Mouse (Mus musculus) embryonic facial prominence, embryonic 14.5 days (tissue): ENCODE measurements at regions not wholly inside any gene's neighbourhood (a gene's known extent, or its start where the extent isn't known, plus 50 kb on each side); places are given as distances from the start of the nearest gene placed in this dataset.
A peak's percentile ranks its signal among the peaks of the same experiment; 100 is the strongest.
"Not testable (repeated sequence)": the region's sequence is repeated elsewhere in the genome, so short reads cannot be mapped to it uniquely, and the experiment has no call there.

Experiments
- ATAC-seq: fragments of 200-750 bp; cut with Nextera tagmentation; 2 replicates; pipeline ENCODE4 v1.8.0; 2017; ENCODE audit warnings: low read depth, moderate number of reproducible peaks, moderate TSS enrichment
- DNase-seq: peaks from one replicate; pipeline ENCODE4 v3.0.0-alpha.2; 2015; ENCODE audit warnings: low spot score
- H3K27ac ChIP-seq: fragments of 300-500 bp; sonication (generic); replicated peaks from 2 replicates; pipeline ENCODE4 v1.5.1; 2014; ENCODE audit warnings: low read depth, mild to moderate bottlenecking, low read length, moderate library complexity
- H3K27me3 ChIP-seq: fragments of 300-500 bp; sonication (generic); replicated peaks from 2 replicates; pipeline ENCODE4 v1.6.1; 2014; ENCODE audit warnings: low read length; ENCODE audit not compliant: control insufficient read depth, insufficient read depth
- H3K36me3 ChIP-seq: fragments of 300-500 bp; sonication (generic); 2 replicates; pipeline ENCODE4 v1.6.1; 2014; ENCODE audit warnings: low read length, mixed read lengths; ENCODE audit not compliant: control insufficient read depth, insufficient read depth
- H3K4me1 ChIP-seq: fragments of 300-500 bp; sonication (generic); 2 replicates; pipeline ENCODE4 v1.6.1; 2014; ENCODE audit warnings: antibody characterized with exemption, low read length; ENCODE audit not compliant: control insufficient read depth, insufficient read depth
- H3K4me2 ChIP-seq: fragments of 300-500 bp; sonication (generic); 2 replicates; pipeline ENCODE4 v1.6.1; 2014; ENCODE audit warnings: low read depth, mild to moderate bottlenecking, low read length, moderate library complexity, mixed read lengths
- H3K4me3 ChIP-seq: fragments of 300-500 bp; sonication (generic); 2 replicates; pipeline ENCODE4 v1.5.1; 2014; ENCODE audit warnings: low read depth, mild to moderate bottlenecking, low read length
- H3K9ac ChIP-seq: fragments of 300-500 bp; sonication (generic); 2 replicates; pipeline ENCODE4 v1.6.1; 2014; ENCODE audit warnings: low read depth, mild to moderate bottlenecking, low read length, moderate library complexity, mixed read lengths
- H3K9me3 ChIP-seq: fragments of 300-500 bp; sonication (generic); 2 replicates; pipeline ENCODE4 v1.6.1; 2016; ENCODE audit warnings: low read length; ENCODE audit not compliant: control insufficient read depth
- WGBS: fragments of 180-500 bp; shearing (Covaris S2); extraction: QIAGEN DNeasy Blood & Tissue Kit; methylation state at CpG from one replicate; pipeline ENCODE4 v1.1.7; 2014; 5-methylcytosine and 5-hydroxymethylcytosine counted together

DNA sequence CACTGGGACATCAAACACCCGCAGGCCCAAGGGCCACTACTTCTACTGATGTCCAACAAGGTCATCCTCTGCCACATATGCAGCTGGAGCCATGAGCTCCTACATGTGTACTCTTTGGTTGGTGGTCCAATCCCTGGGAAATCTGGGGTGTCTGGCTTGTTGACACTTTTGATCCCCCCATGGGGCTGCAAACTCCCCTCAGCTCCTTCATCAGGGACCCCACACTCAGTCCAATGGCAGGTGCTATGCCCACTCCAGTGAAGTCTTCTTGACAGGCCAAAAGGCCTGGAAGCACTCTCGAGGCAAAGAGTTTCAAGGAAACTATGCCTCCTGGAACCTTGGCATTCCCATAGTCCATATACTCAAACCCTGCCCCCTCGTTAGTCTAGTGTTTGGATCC, 570.8 kb upstream of the Smc2 start:
- 91% methylated on average over 3 of the region's 3 CpGs for WGBS
- H3K27ac ChIP-seq = no peak overlapping the region
- ATAC-seq (no peak), DNase-seq (no peak)
- H3K4me2 ChIP-seq = no peak overlapping the region
- H3K4me3 ChIP-seq = no peak overlapping the region
- H3K9me3 ChIP-seq = no peaks in the 10 kb centered on the region
- H3K27me3 ChIP-seq = no peaks in the 10 kb centered on the region
- no peak overlapping the region for H3K9ac ChIP-seq
- no peaks in the 10 kb centered on the region for H3K4me1 ChIP-seq
- no peaks in the 10 kb centered on the region for H3K36me3 ChIP-seq

DNA sequence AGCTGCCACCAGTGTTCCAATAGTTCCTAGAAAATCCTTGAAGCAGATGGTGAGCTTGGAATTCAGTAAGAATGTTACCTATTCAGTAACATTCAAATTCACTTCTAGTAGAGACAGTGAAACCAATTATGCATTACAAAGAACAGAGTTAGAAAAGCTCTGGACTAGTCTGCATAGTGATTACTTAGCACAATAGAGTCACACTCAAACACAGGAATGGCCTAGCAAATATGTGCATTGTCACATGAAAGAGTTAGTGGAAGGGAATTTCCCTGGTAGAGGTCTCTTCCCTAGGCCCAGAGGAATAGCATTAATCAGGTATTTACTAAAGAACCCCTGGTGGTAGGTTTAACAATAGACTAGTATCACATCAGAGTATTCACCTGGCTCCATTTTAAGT, 570.3 kb upstream of the Smc2 start:
- H3K27ac ChIP-seq, H3K4me1 ChIP-seq, H3K27me3 ChIP-seq, ATAC-seq, H3K4me2 ChIP-seq, H3K4me3 ChIP-seq, H3K36me3 ChIP-seq, DNase-seq, H3K9ac ChIP-seq, H3K9me3 ChIP-seq: not testable (repeated sequence)

DNA sequence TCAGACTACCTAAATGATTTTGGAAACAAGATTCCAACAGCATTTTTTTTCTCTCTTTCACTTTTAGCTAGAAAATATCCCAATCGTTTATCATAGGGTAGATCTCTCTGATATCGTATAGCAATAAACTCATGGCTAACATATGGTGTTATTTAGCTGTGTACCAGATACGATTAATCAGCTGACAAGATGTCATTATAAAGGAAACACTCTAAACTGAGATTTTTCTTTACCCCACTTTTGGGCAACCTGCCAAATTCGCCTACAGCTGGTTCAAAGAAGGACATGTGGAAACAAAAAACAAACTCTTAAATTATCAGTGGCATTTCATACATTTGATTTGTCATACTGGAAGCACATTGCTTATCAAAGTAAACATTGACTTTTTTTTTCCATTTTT, 553.6 kb upstream of the Smc2 start:
- no peaks in the 10 kb centered on the region for H3K27me3 ChIP-seq
- ATAC-seq (no peak), DNase-seq (peak; percentile 47)
- H3K27ac ChIP-seq = no peak overlapping the region
- no peak overlapping the region for H3K4me2 ChIP-seq
- H3K4me1 ChIP-seq = no peaks in the 10 kb centered on the region
- H3K36me3 ChIP-seq = no peaks in the 10 kb centered on the region
- H3K9ac ChIP-seq = no peak overlapping the region
- H3K9me3 ChIP-seq = peaks cover 4% of the 10 kb centered on the region; the same call in 1 of the 2 replicates
- no peak overlapping the region for H3K4me3 ChIP-seq
- WGBS = 41% methylated on average over 4 of the region's 4 CpGs

DNA sequence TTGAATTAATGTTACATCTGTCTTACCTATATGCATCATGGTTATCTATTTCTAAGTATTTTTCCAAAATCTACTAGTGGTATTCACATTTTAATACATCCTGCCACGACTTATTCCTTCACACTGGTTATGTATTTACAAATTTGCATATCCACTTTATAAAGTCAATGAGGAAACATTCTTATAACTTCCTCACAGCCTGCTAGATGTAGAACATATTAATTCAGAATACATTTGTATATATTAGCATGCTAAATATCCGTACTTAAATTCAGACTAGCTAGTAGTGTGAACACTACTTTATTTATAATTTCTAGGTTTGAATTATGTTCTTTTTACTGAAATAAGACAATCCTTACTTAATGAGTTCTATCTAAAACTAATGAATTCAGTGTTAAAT, 549.8 kb upstream of the Smc2 start:
- ATAC-seq (no peak), DNase-seq (no peak)
- Histone ChIP-seq H3K4me2 (no peak overlapping the region), H3K4me1 (no peaks in the 10 kb centered on the region), H3K9ac (no peak overlapping the region), H3K27ac (no peak overlapping the region), H3K36me3 (no peaks in the 10 kb centered on the region), H3K4me3 (no peak overlapping the region), H3K27me3 (no peaks in the 10 kb centered on the region), H3K9me3 (no peaks in the 10 kb centered on the region)
- 80% methylated on average over 2 of the region's 2 CpGs for WGBS

DNA sequence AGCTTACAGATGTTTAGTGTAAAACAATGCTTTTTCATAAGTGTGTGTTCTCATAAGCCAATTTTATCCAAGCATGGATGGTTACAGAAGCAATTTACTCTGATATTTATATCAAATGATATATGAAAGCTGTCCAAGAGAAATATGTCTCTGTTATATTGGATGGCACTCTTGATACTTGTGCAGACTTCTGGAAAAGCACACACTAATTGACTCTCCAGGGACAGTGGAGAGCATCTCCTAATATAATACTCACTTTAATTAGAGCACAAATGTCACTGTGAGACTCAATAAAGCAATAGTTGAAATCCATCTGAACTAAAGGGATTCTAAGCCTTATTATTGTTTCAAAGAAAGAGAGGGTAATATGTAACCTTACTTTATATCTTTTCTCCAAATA, 510.8 kb upstream of the Smc2 start:
- Histone ChIP-seq H3K9me3 (no peaks in the 10 kb centered on the region), H3K4me2 (no peak overlapping the region), H3K4me1 (no peaks in the 10 kb centered on the region), H3K4me3 (no peak overlapping the region), H3K9ac (no peak overlapping the region), H3K27ac (no peak overlapping the region), H3K36me3 (no peaks in the 10 kb centered on the region), H3K27me3 (no peaks in the 10 kb centered on the region)
- DNase-seq = peak; percentile 31
- ATAC-seq = no peak

DNA sequence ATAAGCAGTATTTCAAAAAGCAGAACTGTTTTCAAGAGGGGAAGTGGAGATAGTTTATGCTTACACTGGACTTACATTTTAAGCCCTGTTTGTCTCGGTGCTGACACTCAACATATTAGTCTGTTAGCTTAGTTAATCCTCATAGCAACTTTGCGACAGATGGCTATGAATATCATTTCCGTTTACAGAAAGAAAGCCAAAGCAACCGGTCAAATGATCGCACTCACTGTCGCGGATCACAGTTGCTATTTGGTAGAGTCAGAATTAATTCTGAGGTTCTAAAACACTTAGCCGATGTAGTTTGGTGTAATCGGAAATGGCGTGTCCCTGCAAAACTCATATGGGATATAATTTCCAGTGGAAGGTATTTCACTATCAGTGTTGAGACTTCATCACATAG, 469.3 kb upstream of the Smc2 start:
- Histone ChIP-seq H3K4me2 (no peak overlapping the region), H3K9ac (no peak overlapping the region), H3K9me3 (no peaks in the 10 kb centered on the region), H3K4me1 (no peaks in the 10 kb centered on the region), H3K27ac (no peak overlapping the region), H3K27me3 (no peaks in the 10 kb centered on the region), H3K36me3 (no peaks in the 10 kb centered on the region), H3K4me3 (no peak overlapping the region)
- WGBS = 84% methylated on average over 10 of the region's 10 CpGs
- ATAC-seq (no peak), DNase-seq (peak; percentile 13)

DNA sequence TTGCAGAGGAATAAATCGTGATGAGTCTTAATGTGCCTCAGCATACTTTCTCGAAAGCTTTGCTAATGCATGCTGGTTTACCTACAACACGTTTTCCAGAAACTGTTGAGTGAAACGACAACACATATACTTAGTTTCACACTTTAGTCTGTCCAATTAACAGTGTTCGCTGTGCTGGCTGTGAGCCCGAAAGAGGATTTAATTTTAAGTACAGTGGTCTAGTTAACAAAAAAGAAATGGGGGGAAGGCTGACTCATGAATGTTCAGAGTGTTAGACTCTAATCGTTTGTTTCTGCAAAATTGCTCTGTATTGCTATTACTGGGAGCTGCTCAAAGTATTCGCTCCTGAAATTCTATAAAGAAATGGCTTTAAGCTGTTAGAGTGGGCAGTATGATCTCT, 460.1 kb upstream of the Smc2 start:
- ATAC-seq (no peak), DNase-seq (peak; percentile 2)
- Histone ChIP-seq H3K27ac (no peak overlapping the region), H3K9ac (no peak overlapping the region), H3K4me3 (no peak overlapping the region), H3K36me3 (no peaks in the 10 kb centered on the region), H3K4me1 (no peaks in the 10 kb centered on the region), H3K27me3 (no peaks in the 10 kb centered on the region), H3K9me3 (0 out of 2 replicates have a peak, but pooled peaks cover 5% of the 10 kb centered on the region), H3K4me2 (no peak overlapping the region)
- WGBS = 83% methylated on average over 8 of the region's 8 CpGs

DNA sequence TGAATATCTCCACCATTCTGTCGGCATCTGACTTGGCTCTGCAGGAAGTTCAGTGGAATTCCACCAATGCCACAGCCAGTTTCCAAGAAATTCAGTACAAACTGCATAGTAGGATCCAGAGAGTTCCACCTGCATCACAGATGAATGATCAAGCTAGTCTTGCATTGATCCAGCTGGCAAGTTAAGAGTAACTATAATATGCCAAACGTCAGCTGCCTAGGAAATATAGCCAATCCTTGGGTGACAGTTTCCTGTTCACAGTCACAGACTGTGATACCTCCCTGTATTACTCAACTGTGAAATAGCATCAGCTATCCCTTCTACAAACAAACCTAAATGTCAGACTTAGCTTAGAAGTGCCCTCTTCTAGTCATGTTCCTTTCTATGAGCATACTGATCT, 446.6 kb upstream of the Smc2 start:
- WGBS = 78% methylated on average over 2 of the region's 2 CpGs
- Histone ChIP-seq H3K36me3 (no peaks in the 10 kb centered on the region), H3K9ac (no peak overlapping the region), H3K9me3 (no peaks in the 10 kb centered on the region), H3K27me3 (no peaks in the 10 kb centered on the region), H3K4me3 (no peak overlapping the region), H3K4me2 (no peak overlapping the region), H3K4me1 (no peaks in the 10 kb centered on the region), H3K27ac (no peak overlapping the region)
- DNase-seq = no peak
- ATAC-seq = no peak

DNA sequence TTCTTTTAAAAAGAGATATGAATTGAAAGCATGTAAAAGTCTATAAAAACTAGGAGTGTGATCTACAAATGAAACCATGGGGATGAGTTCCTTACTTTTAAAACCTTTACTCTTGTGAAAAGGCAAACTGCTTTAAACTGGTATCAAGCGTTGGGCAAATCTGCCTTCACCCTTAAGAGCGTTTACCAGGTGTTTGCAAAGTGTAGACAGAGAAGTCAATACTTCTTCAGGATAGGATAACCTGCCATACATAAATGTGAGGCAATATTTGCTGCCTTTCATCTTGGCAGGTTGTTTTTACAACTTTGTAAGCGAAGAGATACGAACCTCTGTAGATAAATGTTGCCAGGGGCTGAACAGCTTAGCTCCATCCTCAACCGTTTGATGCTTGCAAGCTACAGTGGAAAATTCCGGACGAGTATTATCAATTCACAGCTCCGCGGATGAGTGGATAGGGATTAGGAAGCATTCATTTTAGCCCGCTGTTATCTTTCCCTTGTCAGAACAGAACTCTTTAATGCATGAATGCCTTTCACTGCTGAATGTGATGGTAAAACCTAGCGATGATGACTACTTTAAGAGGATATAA, 402.2 kb upstream of the Smc2 start:
- 85% methylated on average over 11 of the region's 11 CpGs for WGBS

More for the DNA sequence above, 402.2 kb upstream of the Smc2 start:
- no peak overlapping the region for H3K27ac ChIP-seq
- H3K9ac ChIP-seq = no peak overlapping the region
- H3K36me3 ChIP-seq = no peaks in the 10 kb centered on the region
- H3K4me3 ChIP-seq = no peak overlapping the region
- ATAC-seq (no peak), DNase-seq (no peak)
- H3K27me3 ChIP-seq = no peaks in the 10 kb centered on the region
- H3K4me1 ChIP-seq = no peaks in the 10 kb centered on the region
- H3K9me3 ChIP-seq = no peaks in the 10 kb centered on the region
- no peak overlapping the region for H3K4me2 ChIP-seq
